Mouse (Mus musculus) C2C12 (cell line): ENCODE results near the gene Plekho2. TPM values are rescaled to one million over a fixed set of nuclear protein-coding genes. Genes with fewer than 3 reads are reported as not detected.

ENCODE experiments used
- H3K27me3 ChIP-seq: one replicate; pipeline ENCODE4 v1.6.1; 2011; ENCODE audit not compliant: control insufficient read depth, insufficient read depth, insufficient read length
- H3K36me3 ChIP-seq: one replicate; pipeline ENCODE4 v1.6.1; 2011; ENCODE audit not compliant: control insufficient read depth, insufficient read depth
- H3K4me3 ChIP-seq: one replicate; pipeline ENCODE4 v1.5.1; 2011; ENCODE audit warnings: mild to moderate bottlenecking, control low read depth; ENCODE audit not compliant: poor library complexity, insufficient read depth, severe bottlenecking
- H3K79me2 ChIP-seq: one replicate; pipeline ENCODE4 v1.6.1; 2011; ENCODE audit not compliant: control insufficient read depth, insufficient read depth
- H3K79me3 ChIP-seq: one replicate; pipeline ENCODE4 v1.6.1; 2011; ENCODE audit warnings: low read depth, control low read depth
- H3ac ChIP-seq: one replicate; pipeline ENCODE3; 2011; ENCODE audit warnings: low read depth; ENCODE audit not compliant: control insufficient read depth, insufficient read length
- CEBPB ChIP-seq: IDR thresholded peaks from one replicate; pipeline ENCODE4 v1.6.1; 2011; ENCODE audit warnings: low read depth, mild to moderate bottlenecking, control low read depth, moderate library complexity
- CTCF ChIP-seq: IDR thresholded peaks from one replicate; pipeline ENCODE4 v1.5.1; 2011; ENCODE audit not compliant: control insufficient read depth, insufficient read depth, insufficient read length
- FOSL1 ChIP-seq: IDR thresholded peaks from one replicate; pipeline ENCODE4 v1.8.0; 2011; ENCODE audit warnings: mild to moderate bottlenecking, low read length; ENCODE audit not compliant: poor library complexity, insufficient read depth, severe bottlenecking
- MAX ChIP-seq: IDR thresholded peaks from one replicate; pipeline ENCODE4 v1.6.1; 2011; ENCODE audit warnings: mild to moderate bottlenecking, control low read depth
- MYOD1 ChIP-seq: IDR thresholded peaks from one replicate; pipeline ENCODE4 v1.6.1; 2011; ENCODE audit warnings: low read depth; ENCODE audit not compliant: control insufficient read depth, insufficient read length
- MYOG ChIP-seq: IDR thresholded peaks from one replicate; pipeline ENCODE4 v1.6.1; 2011; ENCODE audit not compliant: control insufficient read depth, insufficient read length; ENCODE audit errors: extremely low read depth
- USF1 ChIP-seq: IDR thresholded peaks from one replicate; pipeline ENCODE4 v1.6.1; 2011; ENCODE audit warnings: low read depth, mild to moderate bottlenecking, control low read depth, moderate library complexity
- polyA plus RNA-seq: library from polyadenylated mRNA; unstranded; fragments of >200 nt; fragmentation: generic; extraction: Trizol; gene quantifications from one replicate; pipeline ENCODE4 v1.2.1, GENCODE M21; 2012; ENCODE audit warnings: missing spikeins

Plekho2 gene
- polyA plus RNA-seq, 1 experiment = 23.3 TPM

GRCm38 (mm10) chr9:65552711-65553110 is 27.1 kb downstream of the Plekho2 start:
- no peaks in the 10 kb centered on the region for H3K27me3 ChIP-seq
- TF ChIP-seq MYOG = no peak
- TF ChIP-seq CEBPB = no peak
- no peak for TF ChIP-seq MAX
- TF ChIP-seq MYOD1 = no peak
- TF ChIP-seq USF1 = no peak
- TF ChIP-seq CTCF = no peak
- TF ChIP-seq FOSL1 = no peak

GRCm38 (mm10) chr9:65552141-65552540 is 27.7 kb downstream of the Plekho2 start:
- TF ChIP-seq FOSL1 (no peak), CTCF (no peak), MAX (no peak), MYOG (no peak), MYOD1 (no peak), CEBPB (no peak), USF1 (no peak)
- Histone ChIP-seq H3K4me3 (no peak overlapping the region), H3K27me3 (no peaks in the 10 kb centered on the region), H3ac (no peak overlapping the region), H3K36me3 (peaks cover 31% of the 10 kb centered on the region), H3K79me2 (no peaks in the 10 kb centered on the region), H3K79me3 (no peaks in the 10 kb centered on the region)

More at GRCm38 (mm10) chr9:65552711-65553110, 27.1 kb downstream of the Plekho2 start:
- H3K4me3 ChIP-seq = no peak overlapping the region
- no peaks in the 10 kb centered on the region for H3K79me2 ChIP-seq
- H3ac ChIP-seq = no peak overlapping the region
- H3K36me3 ChIP-seq = peaks cover 32% of the 10 kb centered on the region
- H3K79me3 ChIP-seq = no peaks in the 10 kb centered on the region

- Histone ChIP-seq H3ac (peak overlapping the region; percentile 67), H3K4me3 (no peak overlapping the region), H3K79me3 (no peaks in the 10 kb centered on the region), H3K27me3 (no peaks in the 10 kb centered on the region), H3K79me2 (no peaks in the 10 kb centered on the region), H3K36me3 (peaks cover 19% of the 10 kb centered on the region)
- no peak for TF ChIP-seq MAX
- TF ChIP-seq MYOD1 = no peak
- TF ChIP-seq USF1 = no peak
- no peak for TF ChIP-seq CTCF
- no peak for TF ChIP-seq MYOG
- TF ChIP-seq FOSL1 = no peak
- TF ChIP-seq CEBPB = no peak
Observed at GRCm38 (mm10) chr9:65551035-65551434, 28.8 kb downstream of the Plekho2 start.

- H3K4me3 ChIP-seq = no peak overlapping the region
- H3K27me3 ChIP-seq = no peaks in the 10 kb centered on the region
- no peaks in the 10 kb centered on the region for H3K79me2 ChIP-seq
- H3K79me3 ChIP-seq = no peaks in the 10 kb centered on the region
- TF ChIP-seq USF1 = no peak
- TF ChIP-seq MYOG = no peak
- TF ChIP-seq CEBPB = no peak
- TF ChIP-seq FOSL1 = no peak
- TF ChIP-seq MYOD1 = no peak
- TF ChIP-seq CTCF = no peak
- TF ChIP-seq MAX = no peak
- H3ac ChIP-seq = peak overlapping the region; percentile 67
- peaks cover 12% of the 10 kb centered on the region for H3K36me3 ChIP-seq
Observed at GRCm38 (mm10) chr9:65550079-65550831, 29.6 kb downstream of the Plekho2 start.

GRCm38 (mm10) chr9:65549643-65550042 is 30.2 kb downstream of the Plekho2 start:
- TF ChIP-seq CTCF (no peak), MAX (peak; percentile 17), USF1 (no peak)
- peaks cover 9% of the 10 kb centered on the region for H3K36me3 ChIP-seq
- H3K4me3 ChIP-seq = no peak overlapping the region
- H3K79me2 ChIP-seq = no peaks in the 10 kb centered on the region
- no peak overlapping the region for H3ac ChIP-seq
- no peaks in the 10 kb centered on the region for H3K79me3 ChIP-seq
- no peaks in the 10 kb centered on the region for H3K27me3 ChIP-seq

- no peak overlapping the region for H3ac ChIP-seq
- no peaks in the 10 kb centered on the region for H3K27me3 ChIP-seq
- no peak for TF ChIP-seq FOSL1
- TF ChIP-seq USF1 = no peak
- TF ChIP-seq MYOD1 = no peak
- TF ChIP-seq MAX = no peak
- TF ChIP-seq CEBPB = no peak
- TF ChIP-seq CTCF = no peak
- no peak for TF ChIP-seq MYOG
- H3K79me2 ChIP-seq = no peaks in the 10 kb centered on the region
- peaks cover 7% of the 10 kb centered on the region for H3K36me3 ChIP-seq
- no peak overlapping the region for H3K4me3 ChIP-seq
- H3K79me3 ChIP-seq = no peaks in the 10 kb centered on the region
Observed at GRCm38 (mm10) chr9:65549139-65549538, 30.7 kb downstream of the Plekho2 start.
